Mouse (Mus musculus) limb, embryonic 10.5 days (tissue): ENCODE measurements at regions not wholly inside any gene's neighbourhood (a gene's known extent, or its start where the extent isn't known, plus 50 kb on each side); places are given as distances from the start of the nearest gene placed in this dataset.
A peak's percentile ranks its signal among the peaks of the same experiment; 100 is the strongest.

Experiments
- DNase-seq: peaks from one replicate; pipeline ENCODE4 v3.0.0-alpha.2; 2017; ENCODE audit warnings: low spot score
- H3K27ac ChIP-seq: fragments of 300-500 bp; sonication (generic); 2 replicates; pipeline ENCODE4 v1.5.1; 2016; ENCODE audit warnings: mild to moderate bottlenecking
- H3K27me3 ChIP-seq: fragments of 300-500 bp; sonication (generic); 2 replicates; pipeline ENCODE4 v1.6.1; 2016; ENCODE audit warnings: low read depth, mild to moderate bottlenecking; ENCODE audit not compliant: poor library complexity, severe bottlenecking
- H3K36me3 ChIP-seq: fragments of 300-500 bp; sonication (generic); 2 replicates; pipeline ENCODE4 v1.6.1; 2016; ENCODE audit warnings: mild to moderate bottlenecking, moderate library complexity
- H3K4me1 ChIP-seq: fragments of 300-500 bp; sonication (generic); 2 replicates; pipeline ENCODE4 v1.6.1; 2016
- H3K4me3 ChIP-seq: fragments of 300-500 bp; sonication (generic); 2 replicates; pipeline ENCODE4 v1.5.1; 2016; ENCODE audit warnings: mild to moderate bottlenecking, moderate library complexity
- H3K9me3 ChIP-seq: fragments of 300-500 bp; sonication (generic); replicated peaks from 2 replicates; pipeline ENCODE4 v1.6.1; 2016; ENCODE audit warnings: mild to moderate bottlenecking
- WGBS: fragments of 180-500 bp; shearing (Covaris S2); methylation state at CpG from one replicate; pipeline ENCODE4 v1.1.7; 2016; 5-methylcytosine and 5-hydroxymethylcytosine counted together

- WGBS: 70% methylated on average over 4 of the region's 4 CpGs
- Histone ChIP-seq H3K27ac (peak overlapping the region; percentile 30; the same call in 1 of the 2 replicates), H3K9me3 (no peaks in the 10 kb centered on the region)
These were observed 65.8 kb upstream of the Noct start for GRCm38 (mm10) chr3:51158449-51158848.

DNA sequence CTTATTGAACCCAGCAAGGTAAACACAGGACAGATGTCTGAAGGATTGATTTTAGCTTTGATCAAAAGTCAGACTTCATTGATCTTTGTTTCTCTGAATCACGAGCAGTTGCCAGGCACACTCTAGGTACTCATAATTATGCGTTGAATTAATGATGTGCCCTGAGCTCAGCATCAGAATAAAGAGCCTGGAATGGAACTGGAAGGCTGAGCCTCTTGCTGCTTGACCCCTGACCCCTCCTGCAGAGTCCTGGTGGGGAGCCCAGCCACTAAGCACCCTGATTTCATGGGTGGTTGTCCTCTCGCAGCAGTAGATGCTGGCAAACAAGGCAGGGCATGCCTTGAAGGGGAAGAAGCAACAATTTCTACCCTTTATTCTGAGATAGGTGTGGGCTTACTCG is 64.9 kb upstream of the Noct start:
- no peak for DNase-seq
- no peaks in the 10 kb centered on the region for H3K27me3 ChIP-seq
- H3K9me3 ChIP-seq: no peaks in the 10 kb centered on the region
- H3K4me3 ChIP-seq: no peak overlapping the region
- peaks cover 31% of the 10 kb centered on the region for H3K4me1 ChIP-seq
- no peaks in the 10 kb centered on the region for H3K36me3 ChIP-seq
- 40% methylated on average over 4 of the region's 4 CpGs for WGBS
- H3K27ac ChIP-seq: no peak overlapping the region

More at GRCm38 (mm10) chr3:51158449-51158848, 65.8 kb upstream of the Noct start:
- Histone ChIP-seq H3K27me3 (no peaks in the 10 kb centered on the region), H3K36me3 (no peaks in the 10 kb centered on the region), H3K4me1 (peaks cover 31% of the 10 kb centered on the region), H3K4me3 (no peak overlapping the region)
- no peak for DNase-seq

- WGBS: 58% methylated on average over 9 of the region's 9 CpGs
- Histone ChIP-seq H3K27me3 (no peaks in the 10 kb centered on the region), H3K4me1 (peaks cover 31% of the 10 kb centered on the region), H3K27ac (peak overlapping the region; percentile 42; the same call in 1 of the 2 replicates), H3K9me3 (no peaks in the 10 kb centered on the region), H3K4me3 (no peak overlapping the region), H3K36me3 (no peaks in the 10 kb centered on the region)
- no peak for DNase-seq
These were observed 64.4 kb upstream of the Noct start for GRCm38 (mm10) chr3:51159881-51160280.

- WGBS: 90% methylated on average over 7 of the region's 7 CpGs
- DNase-seq: no peak
- no peak overlapping the region for H3K27ac ChIP-seq
- H3K36me3 ChIP-seq: no peaks in the 10 kb centered on the region
- no peaks in the 10 kb centered on the region for H3K27me3 ChIP-seq
- no peaks in the 10 kb centered on the region for H3K9me3 ChIP-seq
- no peak overlapping the region for H3K4me3 ChIP-seq
- H3K4me1 ChIP-seq: peaks cover 31% of the 10 kb centered on the region
These were observed 63.6 kb upstream of the Noct start for GRCm38 (mm10) chr3:51160625-51161024.

GRCm38 (mm10) chr3:51169150-51169925 is 54.9 kb upstream of the Noct start:
- WGBS: 89% methylated on average over 30 of the region's 30 CpGs
- H3K27me3 ChIP-seq: no peaks in the 10 kb centered on the region
- no peaks in the 10 kb centered on the region for H3K9me3 ChIP-seq
- H3K4me3 ChIP-seq: no peak overlapping the region
- no peaks in the 10 kb centered on the region for H3K4me1 ChIP-seq
- no peak for DNase-seq
- H3K36me3 ChIP-seq: no peaks in the 10 kb centered on the region
- H3K27ac ChIP-seq: no peak overlapping the region

DNA sequence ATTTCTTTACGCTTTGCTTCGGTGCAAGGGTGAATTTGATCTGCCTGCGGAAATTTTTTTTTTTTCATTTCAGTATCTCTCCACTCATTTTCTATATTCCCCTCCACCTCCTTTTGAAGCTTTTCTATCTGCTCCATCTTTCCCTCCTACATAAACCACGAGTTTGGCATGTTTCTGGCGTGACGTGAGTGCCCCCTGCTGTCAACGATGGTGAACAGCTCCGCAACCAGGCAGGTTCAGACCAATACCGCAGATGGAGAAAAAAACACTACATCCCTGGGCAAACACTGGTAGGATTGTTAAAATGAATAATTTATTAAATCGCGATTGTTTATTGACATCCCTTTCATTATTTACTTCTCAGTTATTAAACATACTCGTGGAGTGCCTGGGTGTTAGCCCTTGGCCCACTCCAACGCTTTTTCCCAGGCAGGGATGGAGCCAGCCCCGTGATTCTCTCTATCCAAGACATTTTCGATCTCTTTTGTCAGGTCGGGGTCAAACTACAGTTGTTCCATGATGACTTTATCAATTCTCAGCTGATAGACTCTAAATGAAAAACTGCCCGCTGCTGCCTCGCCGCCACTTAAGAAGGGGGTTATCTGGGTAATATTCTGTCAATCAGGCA is 53.9 kb upstream of the Noct start:
- 34% methylated on average over 19 of the region's 19 CpGs for WGBS
- H3K4me3 ChIP-seq: no peak overlapping the region
- H3K27me3 ChIP-seq: no peaks in the 10 kb centered on the region
- H3K36me3 ChIP-seq: no peaks in the 10 kb centered on the region
- H3K4me1 ChIP-seq: 0 out of 2 replicates have a peak, but pooled peaks cover 4% of the 10 kb centered on the region
- H3K9me3 ChIP-seq: no peaks in the 10 kb centered on the region
- H3K27ac ChIP-seq: no peak overlapping the region
- peak; percentile 87 for DNase-seq
